ENCODE assay signal across 24 mouse cellular contexts in the genomic region with DNA sequence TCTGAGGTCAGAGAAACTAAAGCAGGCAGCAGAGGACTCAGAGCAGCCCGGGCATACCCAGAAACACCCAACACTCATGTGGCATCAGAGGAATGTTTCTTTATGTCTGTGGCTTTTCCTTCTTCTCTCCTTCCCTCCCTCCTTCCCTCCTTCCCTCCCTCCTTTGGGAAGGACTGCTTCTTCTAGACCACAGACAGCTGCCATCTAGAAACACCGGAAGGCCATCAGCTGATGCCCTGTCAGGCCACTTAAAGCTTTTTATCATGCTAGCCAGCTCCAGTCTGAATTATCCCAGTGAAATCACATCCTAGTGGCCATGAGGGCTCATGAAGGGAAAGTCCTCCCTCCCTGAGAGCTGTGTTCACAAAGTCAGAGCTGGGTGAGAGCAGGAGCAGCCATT. TPM values are rescaled to one million over a fixed set of nuclear protein-coding genes. Genes with fewer than 3 reads are reported as not detected.
A peak's percentile ranks its signal among the peaks of the same experiment; 100 is the strongest.
DNase-seq lines count a peak whose midpoint lies in the region; ATAC-seq and TF ChIP-seq lines count a peak whose summit lies in the region.
"Had no signal": no experiment of that assay in that cellular context is flagged by ENCODE, and none has a peak within 500 bp of the region (broad histone marks: within the 10 kb centered on the region; RNA-seq: fewer than 3 reads in every experiment).

No protein-coding gene starts in this region.

- no peak overlapping the region for H3K4me3 ChIP-seq in embryonic facial prominence, embryonic 15.5 days (replicated peaks)
- H3K4me3 ChIP-seq in embryonic facial prominence, embryonic 10.5 days, result no peak overlapping the region
- H3K4me3 ChIP-seq in myocyte, result no peak overlapping the region
- H3K4me3 ChIP-seq: embryonic facial prominence, embryonic 12.5 days; erythroblast, embryonic 14.5 days; forebrain, embryonic 10.5 days; forebrain, embryonic 12.5 days had no signal

- H3K4me1 ChIP-seq in embryonic facial prominence, embryonic 15.5 days, result no peaks in the 10 kb centered on the region
- no peaks in the 10 kb centered on the region for H3K4me1 ChIP-seq in embryonic facial prominence, embryonic 10.5 days
- H3K4me1 ChIP-seq: embryonic facial prominence, embryonic 12.5 days; forebrain, embryonic 10.5 days; forebrain, embryonic 12.5 days had no signal

- H3ac ChIP-seq in myocyte (ENCODE audit: control insufficient read depth, insufficient read length), result no peak overlapping the region

- TF ChIP-seq POLR2A in myocyte (IDR thresholded peaks at IDR 0.05; ENCODE audit: insufficient read length, low read depth), result no peak

- no peak overlapping the region for H3K4me2 ChIP-seq in embryonic facial prominence, embryonic 15.5 days (replicated peaks)
- H3K4me2 ChIP-seq in myocyte (ENCODE audit: low read depth), result peak overlapping the region; percentile 57
- H3K4me2 ChIP-seq: embryonic facial prominence, embryonic 12.5 days; forebrain, embryonic 12.5 days had no signal

- intact Hi-C loops in left cerebral cortex, postnatal 10 days (cut with DNase I), result no loop called here

- 62% methylated on average over 2 of the region's 2 CpGs for WGBS in embryonic facial prominence, embryonic 15.5 days
- WGBS in embryonic facial prominence, embryonic 10.5 days, result 91% methylated on average over 2 of the region's 2 CpGs

- no peak overlapping the region for H3K27ac ChIP-seq in embryonic facial prominence, embryonic 15.5 days (replicated peaks)
- no peak overlapping the region for H3K27ac ChIP-seq in embryonic facial prominence, embryonic 10.5 days (replicated peaks)
- H3K27ac ChIP-seq: embryonic facial prominence, embryonic 12.5 days; forebrain, embryonic 10.5 days; forebrain, embryonic 12.5 days had no signal

- no peaks in the 10 kb centered on the region for H3K79me2 ChIP-seq in myocyte (ENCODE audit: control insufficient read depth, insufficient read depth)

- no peak for DNase-seq in embryonic facial prominence, embryonic 10.5 days (ENCODE audit: low spot score)
- no peak for DNase-seq in cerebellum, postnatal 4 days (ENCODE audit: low spot score in 2 of 2)
- DNase-seq in left cerebral cortex, postnatal 10 days (ENCODE audit: extremely low spot score in 1 of 2, low spot score in 2 of 2), result no peak
- DNase-seq: adrenal gland, adult 8-10 months; adrenal gland, postnatal 14 days; adrenal gland, postnatal 36 days; B cell, adult 2 months; cerebellum, adult 11-12 months; cerebellum, adult 2 months; cerebellum, adult 9-10 months; cerebellum, postnatal 10 days; cerebellum, postnatal 25 days; embryo, embryonic 11 days had no signal

- no peaks in the 10 kb centered on the region for H3K9me3 ChIP-seq in embryonic facial prominence, embryonic 15.5 days (replicated peaks)
- no peaks in the 10 kb centered on the region for H3K9me3 ChIP-seq in embryonic facial prominence, embryonic 10.5 days
- H3K9me3 ChIP-seq: embryonic facial prominence, embryonic 12.5 days; forebrain, embryonic 10.5 days; forebrain, embryonic 12.5 days had no signal

- H3K9ac ChIP-seq in embryonic facial prominence, embryonic 15.5 days, result no peak overlapping the region
- H3K9ac ChIP-seq: embryonic facial prominence, embryonic 12.5 days; forebrain, embryonic 12.5 days had no signal

- H3K36me3 ChIP-seq in embryonic facial prominence, embryonic 15.5 days, result no peaks in the 10 kb centered on the region
- no peaks in the 10 kb centered on the region for H3K36me3 ChIP-seq in embryonic facial prominence, embryonic 10.5 days (replicated peaks)
- no peaks in the 10 kb centered on the region for H3K36me3 ChIP-seq in myocyte (ENCODE audit: control insufficient read depth, insufficient read depth)
- H3K36me3 ChIP-seq: embryonic facial prominence, embryonic 12.5 days; forebrain, embryonic 10.5 days; forebrain, embryonic 12.5 days had no signal

- ATAC-seq in embryonic facial prominence, embryonic 15.5 days (ENCODE audit: insufficient number of reproducible peaks, low FRiP score, low TSS enrichment, low read depth), result 0 out of 2 replicates have a peak, but pooled peaks have one; percentile 34
- ATAC-seq: activated CD4-positive, CD25-positive, alpha-beta regulatory T cell, adult 4 months; forebrain, embryonic 14.5 days; forebrain, embryonic 16.5 days had no signal

- no peaks in the 10 kb centered on the region for H3K27me3 ChIP-seq in embryonic facial prominence, embryonic 15.5 days
- H3K27me3 ChIP-seq in embryonic facial prominence, embryonic 10.5 days (replicated peaks; ENCODE audit: low read depth, poor library complexity, severe bottlenecking), result no peaks in the 10 kb centered on the region; the same call in 1 of the 2 replicates
- H3K27me3 ChIP-seq in myocyte (ENCODE audit: control insufficient read depth, insufficient read depth, insufficient read length), result no peaks in the 10 kb centered on the region
- H3K27me3 ChIP-seq: embryonic facial prominence, embryonic 12.5 days; forebrain, embryonic 12.5 days had no signal

TF ChIP-seq in myocyte, 11 proteins besides CTCF, POLR2A, EP300 and RAD21:
- TF ChIP-seq USF1 (IDR thresholded peaks at IDR 0.05; ENCODE audit: low read depth) (no peak), MAX (IDR thresholded peaks at IDR 0.05; ENCODE audit: low read depth) (no peak), MYOD1 (IDR thresholded peaks at IDR 0.05; ENCODE audit: control insufficient read depth in 1 of 3, insufficient read length in 2 of 3, low read depth in 2 of 3) (peak in 2 of 3 experiments; percentile 51 to 75), E2F4 (IDR thresholded peaks at IDR 0.05; ENCODE audit: insufficient read depth) (no peak), TCF3 (IDR thresholded peaks at IDR 0.05; ENCODE audit: insufficient read length, low read depth) (no peak), SRF (IDR thresholded peaks at IDR 0.05; ENCODE audit: control insufficient read depth, insufficient read length, low read depth) (no peak), MYOG (IDR thresholded peaks at IDR 0.05; ENCODE audit: control insufficient read depth in 1 of 3, insufficient read depth in 1 of 3, insufficient read length in 2 of 3, low read depth in 2 of 3) (peak in 2 of 3 experiments; percentile 47 to 64), TCF12 (IDR thresholded peaks at IDR 0.05; ENCODE audit: insufficient read depth, poor library complexity, severe bottlenecking) (peak; percentile 22), REST (IDR thresholded peaks at IDR 0.05; ENCODE audit: insufficient read depth, insufficient read length) (no peak), POLR2AphosphoS2 (IDR thresholded peaks at IDR 0.05; ENCODE audit: insufficient read length, low read depth) (no peak), CEBPB (IDR thresholded peaks at IDR 0.05; ENCODE audit: insufficient read depth, poor library complexity, severe bottlenecking) (no peak)

RNA-seq across cellular contexts. Expression of gene Slco2a1, which starts 52.1 kb away (rescaled TPM):
- polyA plus RNA-seq in embryonic facial prominence, embryonic 15.5 days (2015; fragmentation: Nextera tagmentation; extraction: Ambion mirVana), result 9.2 and 10.9 TPM in 2 replicates
- 0.69 and 1.2 TPM in 2 replicates for polyA plus RNA-seq in embryonic facial prominence, embryonic 10.5 days (2016; fragmentation: Nextera tagmentation; extraction: Ambion mirVana)
- 0.12 TPM for polyA plus RNA-seq in myocyte (2012; fragmentation: generic; extraction: Trizol)
- total RNA-seq in left cerebral cortex, postnatal 10 days (2021), result 1 to 10 TPM; 1.9 to 3.2 TPM
- total RNA-seq: common myeloid progenitor, adult 5-6 weeks; MEL had no signal
